Mouse (Mus musculus): ENCODE results near the gene Disc1. TPM values are rescaled to one million over a fixed set of nuclear protein-coding genes. Genes with fewer than 3 reads are reported as not detected.
A peak's percentile ranks its signal among the peaks of the same experiment; 100 is the strongest.

The Disc1 gene
- total RNA-seq, 2 experiments from 2014 or later, result 1.4 to 2.5 TPM

- intact Hi-C loops (cut with DNase I), result no loop called here
Measured at GRCm38 (mm10) chr8:125060904-125061303, 6.9 kb downstream of the Disc1 start.

DNA sequence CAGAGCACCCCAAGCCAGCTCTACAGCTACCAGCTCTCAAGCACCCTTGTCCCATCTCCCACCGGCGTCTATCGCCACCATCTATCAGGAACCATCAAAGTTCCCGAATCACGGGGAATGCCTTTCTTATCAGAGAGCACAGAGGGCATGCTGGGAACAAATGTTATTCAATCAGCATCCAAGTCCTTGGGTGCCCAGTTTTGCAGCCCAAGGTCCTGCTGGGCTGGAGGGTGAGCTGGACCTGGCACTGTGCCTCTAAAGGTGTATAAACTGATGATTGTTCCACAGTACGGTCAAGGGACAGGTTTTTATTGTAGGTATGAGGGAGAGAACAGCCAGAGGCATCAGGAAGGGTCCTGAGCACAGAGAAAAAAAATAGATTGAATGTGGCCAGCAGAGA is 11.6 kb downstream of the Disc1 start:
- no peak for DNase-seq (ENCODE audit: low spot score in 2 of 2)
- intact Hi-C loops (cut with DNase I), result no loop called here

More at GRCm38 (mm10) chr8:125060904-125061303, 6.9 kb downstream of the Disc1 start:
- no peak for DNase-seq (ENCODE audit: low spot score in 2 of 2)

DNA sequence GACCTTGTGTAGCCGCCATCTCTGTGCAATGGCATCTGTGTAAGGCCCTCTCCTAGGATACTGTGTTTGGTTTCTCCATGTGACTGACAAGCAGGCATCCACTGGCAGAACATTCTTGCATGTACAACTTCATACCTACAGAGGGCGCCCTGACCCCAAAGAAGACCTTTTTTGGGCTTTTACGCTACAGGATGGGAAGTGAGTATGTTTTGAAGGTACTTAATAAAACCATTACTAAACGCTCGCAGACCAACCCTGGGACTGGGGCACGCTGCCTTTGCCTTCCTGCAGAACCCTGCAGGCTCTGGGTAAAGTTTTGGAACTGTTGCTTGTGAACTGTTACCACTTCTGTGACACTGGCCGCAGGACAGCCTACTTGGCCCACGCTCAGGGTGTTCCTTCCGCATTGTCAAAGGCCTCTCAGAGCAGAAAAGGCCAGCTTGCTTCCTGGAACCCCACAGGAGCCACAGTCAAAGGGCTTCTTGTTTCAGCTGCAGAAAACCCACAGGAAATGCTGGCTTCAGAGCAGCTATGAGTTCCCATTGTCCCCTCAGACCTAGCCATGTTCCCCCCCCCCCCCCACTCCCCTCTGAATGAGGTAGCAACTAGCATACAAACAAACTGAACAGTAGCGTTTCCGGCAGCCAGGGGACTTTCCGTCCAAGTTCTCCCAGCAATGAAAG is 13.1 kb downstream of the Disc1 start:
- intact Hi-C loops (cut with DNase I), result no loop called here
- peak; percentile 42 to 56 for DNase-seq (ENCODE audit: low spot score in 2 of 2)

DNA sequence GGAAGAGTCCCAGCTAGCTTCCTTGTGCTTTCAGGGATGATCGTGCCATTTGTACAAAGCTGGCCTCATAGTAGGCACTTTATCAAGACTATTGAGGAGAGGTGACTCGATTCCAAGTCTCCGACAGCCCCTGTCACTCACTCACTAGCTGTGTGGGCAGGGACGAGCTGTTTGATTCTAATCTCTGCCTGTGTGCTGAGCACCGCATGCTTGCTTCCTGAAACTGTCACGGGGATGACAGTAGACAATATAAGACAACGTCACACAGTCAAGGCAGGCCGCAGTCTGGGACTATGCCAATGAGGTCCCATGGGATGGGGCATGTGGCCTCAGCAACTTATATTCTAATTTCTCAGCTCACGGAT is 13.6 kb downstream of the Disc1 start:
- no peak for DNase-seq (ENCODE audit: low spot score in 2 of 2)
- intact Hi-C loops (cut with DNase I), result no loop called here

DNA sequence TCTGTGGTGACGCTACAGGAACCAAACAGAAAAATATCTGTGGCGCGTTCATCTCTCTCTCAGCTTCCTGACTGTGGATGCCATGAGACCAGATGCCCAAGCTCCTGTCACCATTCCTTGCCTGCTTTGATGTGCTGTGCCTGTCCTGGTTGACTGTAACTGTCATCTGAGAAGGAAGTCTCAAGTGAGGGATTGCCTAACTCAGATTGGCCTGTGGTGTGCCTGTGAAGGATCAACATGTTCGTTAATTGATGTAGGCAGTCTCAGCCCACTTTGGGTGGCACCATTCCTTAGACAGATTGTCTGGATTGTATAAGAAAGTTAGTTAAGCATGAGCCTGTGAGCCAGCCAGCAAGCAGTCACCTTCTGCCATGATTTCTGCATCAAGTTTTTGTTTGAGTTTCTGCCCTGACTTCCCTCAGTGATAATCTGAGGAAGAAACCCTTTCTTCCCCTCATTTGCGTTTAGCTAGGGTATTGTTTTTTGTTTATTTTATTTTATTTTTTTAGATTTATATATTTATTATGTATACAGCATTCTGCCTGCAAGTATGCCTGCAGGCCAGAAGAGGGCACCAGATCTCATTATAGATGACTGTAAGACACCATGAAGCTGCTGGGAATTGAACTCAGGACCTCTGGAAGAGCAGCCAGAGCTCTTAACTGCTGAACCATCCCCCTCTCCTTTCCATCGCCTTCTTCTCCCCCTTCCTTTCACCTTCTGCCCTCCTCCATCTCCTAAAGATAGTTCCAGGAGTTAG is 14.3 kb downstream of the Disc1 start:
- no peak for DNase-seq (ENCODE audit: low spot score in 2 of 2)
- intact Hi-C loops (cut with DNase I), result no loop called here

- no peak for DNase-seq (ENCODE audit: low spot score in 2 of 2)
- intact Hi-C loops (cut with DNase I), result no loop called here
Measured at GRCm38 (mm10) chr8:125069304-125069703, 15.3 kb downstream of the Disc1 start.

DNA sequence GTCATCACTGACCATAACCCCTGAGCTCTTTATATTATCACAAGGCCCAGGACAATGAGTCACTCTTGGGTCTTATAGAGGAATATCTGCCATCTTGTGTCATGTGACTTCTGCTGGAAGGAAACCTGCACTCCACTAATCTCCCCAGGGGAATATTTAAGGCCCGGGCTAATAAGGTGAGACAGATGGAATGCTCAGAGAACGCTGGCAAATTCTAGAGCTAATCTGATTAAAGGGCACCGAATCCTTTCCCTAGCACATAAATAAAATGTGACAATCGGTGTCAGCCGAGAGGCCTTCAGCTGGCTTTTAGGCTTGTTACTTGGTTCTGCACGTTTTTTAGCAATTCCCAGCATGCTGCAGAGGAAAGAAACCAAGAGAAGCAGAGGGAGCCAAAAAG is 15.7 kb downstream of the Disc1 start:
- DNase-seq (ENCODE audit: low spot score in 2 of 2), result no peak
- intact Hi-C loops (cut with DNase I), result no loop called here

DNA sequence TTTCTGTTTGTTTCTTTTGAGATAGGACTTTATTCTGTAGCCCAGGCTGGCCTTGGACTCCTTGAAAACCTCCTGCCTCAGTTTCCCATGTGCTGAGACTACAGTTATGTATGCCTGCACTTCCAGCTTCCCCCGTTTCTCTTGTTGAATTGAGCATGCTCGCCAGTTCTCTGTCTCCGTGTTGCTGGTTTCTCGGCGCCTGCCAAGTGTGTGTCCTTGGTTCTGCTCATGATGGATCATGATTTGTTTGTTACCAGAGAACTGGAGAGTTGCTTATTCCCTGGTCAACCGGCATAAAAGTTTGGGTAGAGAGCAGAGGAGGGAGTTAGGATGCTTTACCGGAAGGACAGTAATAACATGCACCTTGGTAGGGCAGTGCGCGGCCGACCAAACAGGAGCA is 20.1 kb downstream of the Disc1 start:
- intact Hi-C loops (cut with DNase I), result no loop called here
- no peak for DNase-seq (ENCODE audit: low spot score in 2 of 2)

- DNase-seq (ENCODE audit: low spot score in 2 of 2), result no peak
- intact Hi-C loops (cut with DNase I), result no loop called here
Measured at GRCm38 (mm10) chr8:125074581-125074980, 20.6 kb downstream of the Disc1 start.

DNA sequence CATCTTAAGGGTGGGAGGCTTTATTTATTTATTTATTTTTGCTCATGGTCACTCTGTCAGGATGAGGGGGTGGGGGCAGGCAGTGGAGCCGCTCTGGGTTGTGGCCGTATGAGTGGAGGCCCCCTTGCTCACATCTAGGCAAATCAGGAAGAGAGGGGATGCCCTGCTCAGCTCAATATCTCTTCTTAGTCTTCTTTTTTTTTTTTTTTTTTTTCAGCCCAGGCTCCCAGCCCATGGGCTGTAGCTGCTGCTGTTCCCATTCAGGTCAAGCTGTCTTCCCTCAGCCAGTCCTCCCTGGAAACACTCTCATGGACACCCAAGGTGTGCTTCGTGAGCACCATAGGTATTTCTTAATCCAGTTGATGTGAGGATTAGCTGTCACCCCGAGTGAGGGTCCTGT is 21.4 kb downstream of the Disc1 start:
- no peak for DNase-seq (ENCODE audit: low spot score in 2 of 2)
- intact Hi-C loops (cut with DNase I), result no loop called here

DNA sequence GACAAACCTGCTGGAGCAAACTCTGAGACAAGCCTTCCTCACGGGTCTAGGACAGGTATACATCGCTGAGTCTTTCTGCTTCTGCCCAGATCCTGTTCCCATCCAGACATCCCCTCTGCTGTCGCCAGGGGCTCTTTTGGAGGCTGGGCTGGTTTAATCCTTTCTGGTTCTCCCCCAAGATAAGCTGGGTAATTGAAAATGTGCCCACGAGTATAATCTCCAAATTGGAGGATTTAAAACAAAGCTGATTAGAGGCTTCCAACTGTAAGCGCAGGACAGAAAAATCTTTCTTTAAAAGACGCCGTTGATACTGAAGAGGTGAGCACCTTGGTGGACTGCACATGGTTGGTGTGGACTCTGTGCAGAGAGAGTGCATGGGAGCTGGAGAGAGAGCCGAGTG is 23.3 kb downstream of the Disc1 start:
- no peak for DNase-seq (ENCODE audit: low spot score in 2 of 2)
- intact Hi-C loops (cut with DNase I), result no loop called here

- DNase-seq (ENCODE audit: low spot score in 2 of 2), result peak; percentile 83 to 84
Measured at GRCm38 (mm10) chr8:125078771-125079384, 24.9 kb downstream of the Disc1 start.

DNA sequence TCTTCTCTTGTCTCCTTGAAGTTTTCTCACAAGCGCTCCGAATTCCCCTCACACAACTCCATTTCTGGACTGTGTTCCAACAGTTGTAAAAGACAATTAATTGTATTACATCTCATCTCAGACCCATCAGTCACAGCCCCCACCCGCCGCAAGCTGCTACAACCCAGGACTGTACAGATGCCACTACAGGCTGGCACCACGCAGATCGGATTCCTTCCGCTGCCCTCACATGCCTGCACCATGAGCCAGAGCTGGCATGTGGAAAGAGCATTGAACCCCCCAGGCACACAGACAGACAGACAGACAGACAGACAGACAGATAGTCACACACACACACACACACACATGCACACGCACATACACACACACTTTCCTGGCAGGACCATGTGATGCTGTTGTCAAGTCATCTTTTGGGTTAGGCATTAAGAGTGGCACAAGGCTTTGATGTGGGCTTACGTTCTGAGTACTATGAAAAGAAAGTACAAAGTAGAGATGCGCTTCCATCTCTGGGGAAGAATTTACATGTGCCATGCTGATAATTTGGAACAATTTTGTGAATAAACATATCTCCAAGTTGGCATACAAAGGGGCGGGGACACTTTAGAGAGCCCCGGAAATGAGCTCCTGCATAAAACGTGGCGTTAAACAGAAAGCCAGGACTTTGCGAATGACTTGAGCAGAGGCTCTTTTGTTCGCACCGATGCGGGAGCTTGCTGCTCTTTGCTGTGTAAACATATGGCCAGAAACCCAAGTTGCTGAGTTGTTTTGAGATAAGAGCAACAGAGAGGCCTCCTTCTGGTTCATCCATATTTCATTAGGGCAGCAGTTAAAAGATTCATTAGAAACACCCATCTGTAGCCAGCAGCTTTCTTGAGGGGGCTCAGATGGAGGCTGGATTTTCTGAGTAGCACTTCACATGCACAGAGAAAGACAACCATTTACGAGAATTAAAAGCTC is 26.7 kb downstream of the Disc1 start:
- DNase-seq (ENCODE audit: low spot score in 2 of 2), result no peak
- intact Hi-C loops (cut with DNase I), result no loop called here

More at GRCm38 (mm10) chr8:125078771-125079384, 24.9 kb downstream of the Disc1 start:
- intact Hi-C loops (cut with DNase I), result no loop called here

- intact Hi-C loops (cut with DNase I), result no loop called here
- no peak for DNase-seq (ENCODE audit: low spot score in 2 of 2)
Measured at GRCm38 (mm10) chr8:125083746-125084145, 29.8 kb downstream of the Disc1 start.

- no peak for DNase-seq (ENCODE audit: low spot score in 2 of 2)
Measured at GRCm38 (mm10) chr8:125084523-125084922, 30.5 kb downstream of the Disc1 start.

GRCm38 (mm10) chr8:125090889-125091740 is 37.1 kb downstream of the Disc1 start:
- peak in 1 of 2 experiments; percentile 25 for DNase-seq (ENCODE audit: low spot score in 2 of 2)
- intact Hi-C loops (cut with DNase I), result no loop called here

More at GRCm38 (mm10) chr8:125084523-125084922, 30.5 kb downstream of the Disc1 start:
- intact Hi-C loops (cut with DNase I), result no loop called here

GRCm38 (mm10) chr8:125097140-125097539 is 43.1 kb downstream of the Disc1 start:
- DNase-seq (ENCODE audit: low spot score in 2 of 2), result no peak
- intact Hi-C loops (cut with DNase I), result no loop called here

DNA sequence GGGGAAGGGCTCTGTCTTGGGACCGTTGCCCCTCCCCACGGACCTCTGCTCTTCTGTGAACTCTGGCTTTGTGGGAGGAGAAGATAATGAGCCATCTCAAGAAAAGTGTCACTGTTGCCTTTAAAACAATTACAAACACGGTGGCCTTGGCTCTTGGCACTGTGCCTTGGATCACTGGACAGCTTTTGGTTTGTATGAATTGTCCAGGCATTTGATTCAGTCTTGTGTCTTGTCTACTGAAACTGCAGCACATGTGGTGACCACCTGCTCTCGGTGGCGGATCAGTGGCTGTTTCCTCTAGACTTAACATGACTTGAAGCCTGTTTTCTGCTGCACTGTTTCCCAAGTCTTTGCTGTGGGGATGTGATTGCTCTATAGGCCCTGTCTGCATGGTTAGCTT is 44.1 kb downstream of the Disc1 start:
- intact Hi-C loops (cut with DNase I), result no loop called here
- no peak for DNase-seq (ENCODE audit: low spot score in 2 of 2)

DNA sequence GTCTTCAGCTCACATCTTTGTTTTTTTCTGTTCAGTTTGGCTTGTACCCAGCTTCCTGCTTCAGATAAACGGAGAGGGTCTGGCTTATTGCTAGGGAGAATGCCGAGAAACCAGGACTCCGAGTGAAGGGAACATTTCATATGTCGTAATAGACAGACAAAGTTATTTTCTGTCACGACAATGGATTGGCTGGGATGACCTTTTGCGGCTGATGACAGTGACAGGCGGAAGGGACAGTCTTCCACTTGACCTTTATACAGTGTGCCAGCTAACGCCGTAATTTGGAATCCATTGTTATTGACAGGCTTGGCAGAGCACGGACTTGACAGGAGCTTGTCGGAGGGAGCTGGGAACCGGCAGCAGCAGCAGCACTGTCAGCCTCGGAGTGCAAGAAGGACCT is 48.3 kb downstream of the Disc1 start:
- no peak for DNase-seq (ENCODE audit: low spot score in 2 of 2)
- intact Hi-C loops (cut with DNase I), result no loop called here

Data from left cerebral cortex, postnatal 36 days (tissue).